ENCODE assay signal across 15 mouse cellular contexts in genomic region chr5:9296550-9296928, GRCm38 (mm10). TPM values are rescaled to one million over a fixed set of nuclear protein-coding genes. Genes with fewer than 3 reads are reported as not detected.
DNase-seq lines count a peak whose midpoint lies in the region; ATAC-seq lines count a peak whose summit lies in the region.
"Had no signal": no experiment of that assay in that cellular context is flagged by ENCODE, and none has a peak within 500 bp of the region (broad histone marks: within the 10 kb centered on the region; RNA-seq: fewer than 3 reads in every experiment).

No protein-coding gene starts in this region.

- no peaks in the 10 kb centered on the region for H3K27me3 ChIP-seq in midbrain, embryonic 13.5 days
- H3K27me3 ChIP-seq in midbrain, embryonic 16.5 days (ENCODE audit: control insufficient read depth, insufficient read depth, low read depth, low read length) = no peaks in the 10 kb centered on the region
- H3K27me3 ChIP-seq in hindbrain, embryonic 14.5 days (ENCODE audit: control insufficient read depth, insufficient read depth, low read length) = no peaks in the 10 kb centered on the region
- H3K27me3 ChIP-seq: heart, embryonic 15.5 days; liver, embryonic 15.5 days; stomach, embryonic 15.5 days had no signal

- no peak overlapping the region for H3K4me2 ChIP-seq in midbrain, embryonic 13.5 days (replicated peaks)
- no peak overlapping the region for H3K4me2 ChIP-seq in midbrain, embryonic 16.5 days (ENCODE audit: low read length)
- H3K4me2 ChIP-seq in hindbrain, embryonic 14.5 days (replicated peaks) = no peak overlapping the region
- H3K4me2 ChIP-seq: heart, embryonic 15.5 days; liver, embryonic 15.5 days; stomach, embryonic 15.5 days had no signal

- H3K4me1 ChIP-seq in midbrain, embryonic 13.5 days (replicated peaks) = peaks cover 4% of the 10 kb centered on the region; the same call in 1 of the 2 replicates
- no peaks in the 10 kb centered on the region for H3K4me1 ChIP-seq in midbrain, embryonic 16.5 days (ENCODE audit: control insufficient read depth, insufficient read depth, low read length)
- no peaks in the 10 kb centered on the region for H3K4me1 ChIP-seq in hindbrain, embryonic 14.5 days (replicated peaks; ENCODE audit: control insufficient read depth, insufficient read depth, low read length)
- H3K4me1 ChIP-seq: embryonic facial prominence, embryonic 10.5 days; heart, embryonic 15.5 days; liver, embryonic 15.5 days; stomach, embryonic 15.5 days had no signal

- DNase-seq in frontal cortex, adult 2 months (ENCODE audit: extremely low spot score in 1 of 2, low spot score in 1 of 2) = no peak
- DNase-seq in hindbrain, embryonic 14.5 days (ENCODE audit: low spot score) = no peak
- DNase-seq in right cerebral cortex, adult 18-20 months = no peak
- no peak for DNase-seq in kidney, adult 18-20 months
- DNase-seq: cerebellum, postnatal 36 days; gastrocnemius, postnatal 14 days; heart, adult 2 months; kidney, postnatal 4 days had no signal

- H3K27ac ChIP-seq in midbrain, embryonic 13.5 days = no peak overlapping the region
- no peak overlapping the region for H3K27ac ChIP-seq in midbrain, embryonic 16.5 days (ENCODE audit: low read length)
- H3K27ac ChIP-seq in hindbrain, embryonic 14.5 days = no peak overlapping the region
- H3K27ac ChIP-seq: embryonic facial prominence, embryonic 10.5 days; heart, adult 2 months; heart, embryonic 15.5 days; liver, embryonic 15.5 days; stomach, embryonic 15.5 days had no signal

- H3K36me3 ChIP-seq in midbrain, embryonic 13.5 days = no peaks in the 10 kb centered on the region
- H3K36me3 ChIP-seq in midbrain, embryonic 16.5 days (ENCODE audit: control insufficient read depth, insufficient read depth, low read length) = no peaks in the 10 kb centered on the region
- H3K36me3 ChIP-seq in hindbrain, embryonic 14.5 days (replicated peaks; ENCODE audit: control insufficient read depth, insufficient read depth) = no peaks in the 10 kb centered on the region
- H3K36me3 ChIP-seq: embryonic facial prominence, embryonic 10.5 days; heart, embryonic 15.5 days; liver, embryonic 15.5 days; stomach, embryonic 15.5 days had no signal

- H3K4me3 ChIP-seq in midbrain, embryonic 13.5 days (replicated peaks) = no peak overlapping the region
- H3K4me3 ChIP-seq in midbrain, embryonic 16.5 days (ENCODE audit: low read depth, low read length) = no peak overlapping the region
- H3K4me3 ChIP-seq in hindbrain, embryonic 14.5 days (replicated peaks; ENCODE audit: low read length) = no peak overlapping the region
- H3K4me3 ChIP-seq: embryonic facial prominence, embryonic 10.5 days; heart, adult 2 months; heart, embryonic 15.5 days; liver, embryonic 15.5 days; stomach, embryonic 15.5 days had no signal

- ATAC-seq in frontal cortex, adult (ENCODE audit: low TSS enrichment) = peak; percentile 72
- ATAC-seq in midbrain, embryonic 13.5 days = peak; percentile 63; the same call in 1 of the 2 replicates
- no peak for ATAC-seq in midbrain, embryonic 16.5 days
- ATAC-seq in hindbrain, embryonic 14.5 days (ENCODE audit: low FRiP score) = 0 out of 2 replicates have a peak, but pooled peaks have one; percentile 43

- no peak overlapping the region for H3K9ac ChIP-seq in midbrain, embryonic 13.5 days (replicated peaks)
- H3K9ac ChIP-seq in midbrain, embryonic 16.5 days (ENCODE audit: low read depth, low read length) = no peak overlapping the region
- no peak overlapping the region for H3K9ac ChIP-seq in hindbrain, embryonic 14.5 days
- H3K9ac ChIP-seq: heart, embryonic 15.5 days; liver, embryonic 15.5 days; stomach, embryonic 15.5 days had no signal

- no peaks in the 10 kb centered on the region for H3K9me3 ChIP-seq in midbrain, embryonic 13.5 days
- H3K9me3 ChIP-seq in midbrain, embryonic 16.5 days (replicated peaks; ENCODE audit: control insufficient read depth, low read length, poor library complexity, severe bottlenecking) = no peaks in the 10 kb centered on the region
- no peaks in the 10 kb centered on the region for H3K9me3 ChIP-seq in hindbrain, embryonic 14.5 days (ENCODE audit: control insufficient read depth, low read length)
- H3K9me3 ChIP-seq: embryonic facial prominence, embryonic 10.5 days; heart, embryonic 15.5 days; liver, embryonic 15.5 days; stomach, embryonic 15.5 days had no signal

RNA-seq across cellular contexts. Expression of gene 9330182L06Rik, which starts 30.6 kb away (rescaled TPM):
- polyA plus RNA-seq in frontal cortex, adult 2 months (2012; rRNA removed) = 15.2 and 15.6 TPM in 2 replicates
- 10.9 and 11.1 TPM in 2 replicates for polyA plus RNA-seq in midbrain, embryonic 13.5 days (2015; fragmentation: Nextera tagmentation; extraction: Ambion mirVana)
- polyA plus RNA-seq in midbrain, embryonic 16.5 days (2015; fragmentation: Nextera tagmentation; extraction: Ambion mirVana) = 21.4 and 24.5 TPM in 2 replicates
- polyA plus RNA-seq in hindbrain, embryonic 14.5 days (2014; fragmentation: Nextera tagmentation; extraction: Ambion mirVana) = 37.2 and 39.9 TPM in 2 replicates
